Mouse (Mus musculus) cortical plate, adult 2 months (tissue): Measurements from ENCODE around the gene Scel.

Experiments used
- CTCF ChIP-seq: fragments of 200-500 bp; IDR thresholded peaks from 2 replicates; pipeline ENCODE4 v1.5.1; 2011; ENCODE audit warnings: mild to moderate bottlenecking, control low read depth, low read length; ENCODE audit not compliant: insufficient read depth; ENCODE audit errors: extremely low read depth
- POLR2A ChIP-seq: fragments of 200-500 bp; IDR thresholded peaks from 2 replicates; pipeline ENCODE4 v1.6.1; 2011; ENCODE audit warnings: mild to moderate bottlenecking, low read length, control low read depth; ENCODE audit not compliant: insufficient read depth; ENCODE audit errors: extremely low read depth

DNA sequence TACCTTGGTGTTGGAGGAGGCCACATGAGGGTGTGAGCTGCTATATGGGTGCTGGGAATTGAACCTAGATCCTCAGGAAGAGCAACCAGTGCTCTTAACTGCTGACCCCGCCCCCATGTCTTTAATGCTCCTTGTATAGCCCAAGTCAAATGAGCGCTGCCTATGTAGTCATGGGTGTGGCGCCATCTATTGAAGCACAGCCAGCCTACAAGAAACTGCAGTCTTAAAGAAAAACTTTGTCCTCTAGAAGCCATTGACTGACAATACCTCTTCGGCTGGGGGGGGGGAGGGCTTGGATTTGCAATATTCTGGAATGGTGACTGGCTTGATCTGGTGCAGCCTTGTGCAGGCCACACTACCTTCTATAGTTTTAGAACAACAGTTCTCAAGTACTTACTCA, 26.7 kb downstream of the Scel start:
- TF ChIP-seq CTCF (no peak), POLR2A (no peak)
